Mouse (Mus musculus) forelimb bud, embryonic 11.5 days (tissue): ENCODE data around the gene F9.
"Not testable (repeated sequence)": the region's sequence is repeated elsewhere in the genome, so short reads cannot be mapped to it uniquely, and the experiment has no call there.

Experiments
- DNase-seq: peaks from one replicate; pipeline ENCODE4 v3.0.0-alpha.2; 2012; ENCODE audit warnings: low read depth, low spot score

F9 gene

GRCm38 (mm10) chrX:59999221-60000083 is at the start of gene F9:
F9 (plus strand) TSS chrX:59999464.
- no peak for DNase-seq

DNA sequence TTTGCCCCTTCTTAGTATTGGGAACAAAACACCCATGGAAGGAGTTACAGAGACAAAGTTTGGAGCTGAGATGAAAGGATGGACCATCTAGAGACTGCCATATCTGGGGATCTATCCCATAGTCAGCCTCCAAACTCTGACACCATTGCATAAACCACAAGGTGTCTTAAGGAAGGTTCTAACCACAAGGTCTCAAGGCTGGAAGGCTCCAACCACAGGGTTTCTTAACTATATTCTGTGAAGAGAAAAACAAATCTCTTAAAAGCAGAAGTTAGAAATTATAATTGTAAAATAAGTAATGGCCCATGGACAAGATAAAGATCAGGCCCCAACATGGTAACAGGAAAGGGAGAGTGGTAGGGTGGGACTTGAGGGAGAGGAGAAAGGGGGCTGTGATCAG is 29.5 kb upstream of the F9 start:
- not testable (repeated sequence) for DNase-seq

- DNase-seq = no peak
Observed at GRCm38 (mm10) chrX:60000084-60000443, 800 bp downstream of the F9 start.

- no peak for DNase-seq
Observed at GRCm38 (mm10) chrX:60001461-60001860, 2.2 kb downstream of the F9 start.

DNA sequence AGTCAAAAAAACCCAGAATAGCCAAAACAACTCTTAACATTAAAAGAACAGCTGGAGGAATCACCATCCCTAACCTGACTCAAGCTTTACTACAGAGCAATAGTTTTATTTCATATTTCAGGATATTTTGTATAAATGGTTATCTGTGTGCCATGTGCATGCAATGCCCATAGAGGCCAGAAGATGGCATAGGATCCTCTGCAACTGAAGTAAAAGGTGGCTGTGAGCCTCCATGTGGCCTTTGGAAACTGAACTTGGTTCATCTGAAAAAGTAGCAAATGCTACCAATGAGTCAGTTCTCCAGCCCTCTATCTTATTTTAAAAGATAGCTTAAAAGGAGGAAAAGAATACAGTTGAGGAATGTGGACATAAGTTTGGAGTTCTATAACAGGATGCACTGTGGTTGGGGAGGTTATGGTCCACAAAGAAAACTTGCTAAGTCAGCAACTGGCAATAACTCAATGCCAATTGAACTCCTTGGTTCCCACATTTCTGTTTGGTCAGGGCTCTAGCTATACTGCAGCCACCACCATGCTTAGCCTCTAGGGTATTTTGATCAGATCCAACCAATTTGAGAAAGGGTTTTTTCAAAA is 13.9 kb downstream of the F9 start:
- DNase-seq = peak; percentile 4

DNA sequence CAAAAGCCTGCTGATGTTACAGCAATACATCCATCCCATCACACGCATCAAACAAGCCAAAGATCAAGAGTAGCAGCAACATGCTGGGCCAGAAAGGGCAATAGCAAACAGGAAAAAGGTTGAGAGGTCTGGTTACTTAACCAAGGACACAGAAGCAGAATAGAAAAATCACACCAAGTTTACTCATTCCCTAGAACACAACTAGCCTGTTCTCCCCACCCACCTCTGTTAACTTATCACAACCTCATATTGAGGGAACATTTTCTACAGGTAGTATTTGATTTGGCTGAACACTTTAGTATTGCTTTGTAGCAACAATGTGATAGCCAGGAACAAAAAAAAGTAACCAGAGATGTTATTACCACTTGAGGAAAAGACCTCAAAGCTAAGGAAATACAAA is 15.3 kb downstream of the F9 start:
- DNase-seq = no peak

GRCm38 (mm10) chrX:60021007-60021406 is 21.7 kb downstream of the F9 start:
- no peak for DNase-seq

- no peak for DNase-seq
Observed at GRCm38 (mm10) chrX:60021595-60021994, 22.3 kb downstream of the F9 start.

DNA sequence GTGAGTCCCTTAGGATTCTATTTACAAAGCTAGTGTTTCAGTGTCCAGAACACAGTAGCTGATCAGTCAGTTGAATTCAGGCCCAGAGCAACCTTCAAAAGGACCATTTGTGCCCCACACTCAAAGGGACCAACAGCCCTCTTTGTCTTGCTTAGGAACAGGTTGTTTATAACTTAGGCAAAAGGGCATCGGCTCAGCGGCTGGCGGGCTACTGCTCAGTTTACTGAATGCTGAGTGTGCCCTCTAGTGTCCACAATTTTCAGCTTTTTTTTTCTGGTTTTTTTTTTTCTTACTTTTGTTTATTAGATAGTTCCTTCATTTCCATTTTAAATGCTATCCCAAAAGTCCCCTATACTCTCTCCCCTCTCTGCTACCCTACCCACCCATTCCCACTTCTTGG is 27.4 kb downstream of the F9 start:
- DNase-seq = peak; percentile 19

DNA sequence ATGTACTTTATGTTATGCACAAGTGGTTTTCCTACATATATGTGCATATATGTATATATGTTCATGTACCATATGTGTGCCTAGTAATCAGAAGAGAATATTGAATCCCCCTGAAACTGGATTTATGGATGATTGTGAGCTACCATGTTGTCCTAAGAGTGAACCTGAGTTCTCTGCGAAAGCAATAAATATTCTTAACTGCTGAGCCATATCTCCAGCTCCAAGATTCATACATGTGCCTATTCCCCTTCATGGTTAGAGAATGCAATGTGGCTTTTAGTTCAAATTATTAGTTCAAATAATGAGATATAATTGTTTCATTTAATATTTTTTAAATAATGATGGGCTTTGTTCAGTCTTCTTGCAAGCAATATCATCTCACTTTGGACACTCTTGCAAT is 55.5 kb downstream of the F9 start:
- no peak for DNase-seq

DNA sequence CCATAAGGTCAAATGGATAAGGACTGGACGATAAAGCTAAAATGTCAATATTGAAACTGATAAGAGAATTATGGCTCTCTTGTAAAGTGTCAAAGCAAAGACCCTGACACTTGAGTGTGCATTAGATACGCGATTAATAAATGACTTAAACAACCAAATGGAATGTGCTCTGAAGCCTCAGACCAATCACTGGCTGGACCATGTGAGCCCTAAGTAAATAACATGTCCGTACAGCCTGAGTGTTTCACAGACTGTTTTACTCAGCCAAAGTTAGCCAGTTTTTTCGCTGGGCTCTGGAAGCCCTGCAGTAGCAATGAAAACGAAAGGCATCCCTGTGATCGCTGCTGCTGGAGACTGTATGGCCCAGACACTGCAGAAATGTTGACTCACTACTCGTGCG is 55.9 kb downstream of the F9 start:
- no peak for DNase-seq

DNA sequence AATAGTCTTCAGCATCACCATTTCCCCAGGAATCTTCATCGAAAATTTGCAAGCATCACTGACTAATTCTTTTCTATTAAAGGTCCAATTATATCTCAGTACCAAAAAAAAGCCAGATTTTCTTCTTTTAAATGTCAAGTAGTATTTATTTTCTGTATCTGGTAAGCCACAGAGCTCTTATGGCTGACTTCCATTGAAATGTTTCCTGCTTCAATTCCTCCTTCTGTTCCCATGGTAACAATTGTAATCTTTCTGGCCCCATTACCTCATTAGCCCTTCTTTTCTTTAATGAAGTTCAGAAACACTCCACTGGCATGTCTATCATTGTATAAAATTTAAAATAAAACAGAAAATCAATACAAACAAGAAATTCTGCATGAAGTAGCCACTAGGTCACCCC is 76.1 kb downstream of the F9 start:
- DNase-seq = no peak
